Mouse (Mus musculus): ENCODE measurements around the gene 2810004N23Rik. TPM values are rescaled to one million over a fixed set of nuclear protein-coding genes. Genes with fewer than 3 reads are reported as not detected.

The 2810004N23Rik gene
- total and polyA plus RNA-seq, 2 experiments = 11.5 to 17.7 TPM

DNA sequence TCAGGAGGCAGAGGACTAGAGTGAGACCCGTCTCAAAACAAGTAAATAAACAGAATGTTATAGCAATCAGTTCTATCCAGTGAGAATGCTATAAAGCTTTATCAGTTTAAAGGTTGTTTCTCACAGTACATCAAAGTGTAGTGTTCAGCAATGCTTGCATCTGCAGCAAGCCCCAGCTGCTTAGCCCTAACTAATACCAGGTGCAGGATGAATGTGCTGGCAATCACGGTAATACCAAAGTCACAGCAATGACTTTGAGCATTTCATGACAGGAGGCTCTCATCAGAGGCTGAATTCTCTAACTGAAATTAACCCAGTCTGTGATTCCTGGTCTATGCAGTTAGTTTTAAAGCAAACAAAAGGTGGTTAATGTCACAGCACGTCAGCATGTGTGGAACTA, 29.7 kb upstream of the 2810004N23Rik start:
- no peak for TF ChIP-seq CTCF (IDR thresholded peaks at IDR 0.05; ENCODE audit: low read depth, low read length)
- TF ChIP-seq POLR2A (IDR thresholded peaks at IDR 0.05; ENCODE audit: extremely low read depth, insufficient read depth, low read length) = no peak
- Histone ChIP-seq H3K36me3 (ENCODE audit: control insufficient read depth, insufficient read depth, low read length) (peaks cover 14% of the 10 kb centered on the region), H3K79me2 (ENCODE audit: control insufficient read depth, insufficient read depth, low read length) (peaks cover 9% of the 10 kb centered on the region), H3K27me3 (ENCODE audit: control insufficient read depth, insufficient read depth, low read length) (no peaks in the 10 kb centered on the region), H3K27ac (replicated peaks; ENCODE audit: insufficient read depth, low read depth, low read length) (no peak overlapping the region), H3K4me3 (ENCODE audit: insufficient read depth, low read depth, low read length) (no peak overlapping the region), H3K4me1 (ENCODE audit: control insufficient read depth, insufficient read depth, low read length) (peaks cover 6% of the 10 kb centered on the region; the same call in 1 of the 2 replicates), H3K9ac (ENCODE audit: low read depth, low read length) (no peak overlapping the region)
- no peak for DNase-seq (ENCODE audit: extremely low read depth, low read depth, low spot score)
- WGBS = 85% methylated on average over 3 of the region's 3 CpGs

DNA sequence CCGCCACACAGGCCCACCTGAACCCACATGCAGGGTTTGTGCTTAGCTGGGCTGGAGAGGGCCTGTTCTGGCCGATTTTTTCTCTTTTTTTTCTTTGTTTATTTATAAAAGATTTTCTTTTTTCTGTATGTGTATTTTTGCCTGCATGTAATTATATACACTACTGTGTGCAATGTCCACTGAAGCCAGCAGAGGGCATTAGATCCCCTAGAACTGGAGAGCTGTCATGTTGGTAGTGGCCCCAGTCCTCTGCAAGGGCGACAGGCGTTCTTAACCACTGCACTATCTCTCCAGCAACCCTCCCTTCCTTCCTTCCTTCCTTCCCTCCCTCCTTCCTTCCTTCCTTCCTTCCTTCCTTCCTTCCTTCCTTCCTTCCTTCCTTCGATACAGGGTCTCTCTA, 25.5 kb upstream of the 2810004N23Rik start:
- TF ChIP-seq POLR2A (IDR thresholded peaks at IDR 0.05; ENCODE audit: extremely low read depth, insufficient read depth, low read length) (no peak), CTCF (IDR thresholded peaks at IDR 0.05; ENCODE audit: low read depth, low read length) (peak; percentile 19; the same call in 1 of the 2 replicates)
- Histone ChIP-seq H3K9ac (ENCODE audit: low read depth, low read length) (no peak overlapping the region), H3K4me1 (ENCODE audit: control insufficient read depth, insufficient read depth, low read length) (no peaks in the 10 kb centered on the region), H3K4me3 (ENCODE audit: insufficient read depth, low read depth, low read length) (no peak overlapping the region), H3K36me3 (ENCODE audit: control insufficient read depth, insufficient read depth, low read length) (peaks cover 34% of the 10 kb centered on the region), H3K79me2 (ENCODE audit: control insufficient read depth, insufficient read depth, low read length) (no peaks in the 10 kb centered on the region), H3K27me3 (ENCODE audit: control insufficient read depth, insufficient read depth, low read length) (no peaks in the 10 kb centered on the region), H3K27ac (replicated peaks; ENCODE audit: insufficient read depth, low read depth, low read length) (no peak overlapping the region)
- no peak for DNase-seq (ENCODE audit: extremely low read depth, low read depth, low spot score)
- 95% methylated on average over 5 of the region's 5 CpGs for WGBS

DNA sequence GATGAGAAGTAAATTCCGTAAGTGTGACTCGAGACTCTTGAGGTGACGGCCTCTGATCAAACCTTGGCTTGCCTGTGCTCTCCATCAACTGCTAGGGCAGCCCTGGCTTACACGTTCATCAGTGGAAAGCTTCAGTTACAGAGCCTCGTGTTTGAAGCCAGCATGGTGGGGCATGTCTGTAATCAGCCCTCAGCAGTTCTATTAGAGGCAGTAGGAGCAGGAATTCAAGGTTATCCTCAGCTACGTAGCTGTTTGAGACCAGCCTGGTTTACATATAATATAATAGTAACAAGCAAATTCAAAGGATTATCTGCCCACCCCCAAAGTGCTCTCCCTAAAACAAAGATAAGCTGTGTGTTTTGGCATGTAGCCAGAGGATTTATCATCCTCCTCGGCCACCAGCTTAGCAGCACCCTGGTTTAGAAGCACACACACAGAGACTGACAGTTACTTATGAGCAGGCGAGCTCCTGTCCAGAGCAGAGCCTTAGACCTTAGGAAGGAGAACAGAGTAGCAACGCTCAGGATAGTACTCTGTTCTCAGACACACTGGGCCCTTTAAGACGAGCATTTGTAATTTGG, 16.1 kb upstream of the 2810004N23Rik start:
- Histone ChIP-seq H3K4me1 (ENCODE audit: control insufficient read depth, insufficient read depth, low read length) (no peaks in the 10 kb centered on the region), H3K27me3 (ENCODE audit: control insufficient read depth, insufficient read depth, low read length) (no peaks in the 10 kb centered on the region), H3K36me3 (ENCODE audit: control insufficient read depth, insufficient read depth, low read length) (peaks cover 54% of the 10 kb centered on the region; the same call in 1 of the 2 replicates), H3K79me2 (ENCODE audit: control insufficient read depth, insufficient read depth, low read length) (peaks cover 2% of the 10 kb centered on the region; the same call in 1 of the 2 replicates), H3K9ac (ENCODE audit: low read depth, low read length) (no peak overlapping the region), H3K4me3 (ENCODE audit: insufficient read depth, low read depth, low read length) (no peak overlapping the region), H3K27ac (replicated peaks; ENCODE audit: insufficient read depth, low read depth, low read length) (no peak overlapping the region)
- no peak for DNase-seq (ENCODE audit: extremely low read depth, low read depth, low spot score)
- TF ChIP-seq CTCF (IDR thresholded peaks at IDR 0.05; ENCODE audit: low read depth, low read length) (no peak), POLR2A (IDR thresholded peaks at IDR 0.05; ENCODE audit: extremely low read depth, insufficient read depth, low read length) (no peak)
- WGBS = 79% methylated on average over 10 of the region's 10 CpGs

DNA sequence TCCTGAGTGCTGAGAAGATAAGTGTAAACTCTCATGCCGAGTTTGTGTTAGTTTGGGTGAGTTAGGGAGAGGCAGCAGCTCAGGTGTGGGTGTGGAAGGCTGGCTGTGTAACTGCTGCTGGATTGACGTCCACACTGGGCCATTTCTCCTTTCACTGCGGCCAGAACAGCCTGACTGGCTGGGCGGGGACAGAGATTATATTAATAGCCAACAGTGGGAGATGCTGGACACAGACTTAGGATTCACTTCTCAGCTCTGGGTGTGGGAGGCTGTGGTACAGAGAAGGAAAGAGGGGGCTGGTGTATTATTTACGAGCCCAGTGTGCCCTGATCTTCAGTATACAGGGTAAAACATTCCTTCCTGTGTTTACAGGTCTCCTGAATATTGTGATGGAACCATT, 15.2 kb upstream of the 2810004N23Rik start:
- H3K36me3 ChIP-seq (ENCODE audit: control insufficient read depth, insufficient read depth, low read length) = peaks cover 52% of the 10 kb centered on the region; the same call in 1 of the 2 replicates
- 93% methylated on average over 5 of the region's 5 CpGs for WGBS
- DNase-seq (ENCODE audit: extremely low read depth, low read depth, low spot score) = no peak
- H3K27me3 ChIP-seq (ENCODE audit: control insufficient read depth, insufficient read depth, low read length) = no peaks in the 10 kb centered on the region
- H3K4me3 ChIP-seq (ENCODE audit: insufficient read depth, low read depth, low read length) = no peak overlapping the region
- H3K9ac ChIP-seq (ENCODE audit: low read depth, low read length) = no peak overlapping the region
- TF ChIP-seq CTCF (IDR thresholded peaks at IDR 0.05; ENCODE audit: low read depth, low read length) (no peak), POLR2A (IDR thresholded peaks at IDR 0.05; ENCODE audit: extremely low read depth, insufficient read depth, low read length) (no peak)
- no peaks in the 10 kb centered on the region for H3K4me1 ChIP-seq (ENCODE audit: control insufficient read depth, insufficient read depth, low read length)
- H3K27ac ChIP-seq (replicated peaks; ENCODE audit: insufficient read depth, low read depth, low read length) = no peak overlapping the region
- peaks cover 3% of the 10 kb centered on the region; the same call in 1 of the 2 replicates for H3K79me2 ChIP-seq (ENCODE audit: control insufficient read depth, insufficient read depth, low read length)

DNA sequence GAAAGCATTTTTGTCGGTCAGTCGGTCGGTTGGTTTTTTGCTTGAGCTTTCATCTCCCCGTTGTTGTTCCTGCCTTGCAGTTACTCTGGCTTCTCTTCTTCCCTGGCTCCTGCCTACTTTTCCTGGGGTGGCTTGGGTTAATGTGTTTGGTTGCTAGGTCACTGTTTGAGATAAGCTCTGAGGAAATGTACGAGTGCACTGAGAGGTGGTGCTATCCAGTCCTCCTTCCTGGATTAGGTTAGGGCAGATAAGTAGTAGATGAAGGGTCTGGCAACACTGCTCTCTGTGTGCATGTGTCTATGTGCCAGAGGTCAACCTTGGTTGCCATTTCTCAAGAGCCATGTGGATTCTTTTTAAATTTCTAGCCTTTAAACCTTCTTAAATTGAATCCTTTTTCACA, 9.8 kb upstream of the 2810004N23Rik start:
- 74% methylated on average over 5 of the region's 5 CpGs for WGBS
- peaks cover 31% of the 10 kb centered on the region; the same call in 1 of the 2 replicates for H3K36me3 ChIP-seq (ENCODE audit: control insufficient read depth, insufficient read depth, low read length)

DNA sequence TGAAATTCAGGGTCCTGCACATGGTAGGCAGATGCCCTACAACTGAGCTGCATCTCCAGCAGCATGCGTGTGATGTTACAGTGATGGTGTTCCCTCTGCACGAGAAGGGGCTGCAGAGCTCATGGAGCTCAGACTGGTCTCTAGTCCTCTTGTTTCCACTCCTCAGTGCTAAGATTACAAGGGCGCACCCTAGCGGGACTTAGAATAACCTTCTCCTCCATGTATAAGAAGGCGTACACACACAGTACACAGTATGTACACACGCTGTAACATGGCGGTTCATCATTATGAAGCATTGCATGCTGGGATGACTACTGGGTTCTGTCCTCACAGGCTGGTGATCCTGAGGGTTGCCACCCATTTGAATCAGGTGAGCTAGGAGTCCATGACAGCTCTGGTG, 9.2 kb upstream of the 2810004N23Rik start:
- Histone ChIP-seq H3K9ac (ENCODE audit: low read depth, low read length) (no peak overlapping the region), H3K4me3 (ENCODE audit: insufficient read depth, low read depth, low read length) (no peak overlapping the region), H3K79me2 (ENCODE audit: control insufficient read depth, insufficient read depth, low read length) (peaks cover 21% of the 10 kb centered on the region), H3K27ac (replicated peaks; ENCODE audit: insufficient read depth, low read depth, low read length) (no peak overlapping the region), H3K27me3 (ENCODE audit: control insufficient read depth, insufficient read depth, low read length) (no peaks in the 10 kb centered on the region), H3K4me1 (ENCODE audit: control insufficient read depth, insufficient read depth, low read length) (no peaks in the 10 kb centered on the region), H3K36me3 (ENCODE audit: control insufficient read depth, insufficient read depth, low read length) (peaks cover 28% of the 10 kb centered on the region; the same call in 1 of the 2 replicates)
- no peak for TF ChIP-seq CTCF (IDR thresholded peaks at IDR 0.05; ENCODE audit: low read depth, low read length)
- no peak for TF ChIP-seq POLR2A (IDR thresholded peaks at IDR 0.05; ENCODE audit: extremely low read depth, insufficient read depth, low read length)
- no peak for DNase-seq (ENCODE audit: extremely low read depth, low read depth, low spot score)
- 97% methylated on average over 7 of the region's 7 CpGs for WGBS

More for the DNA sequence above, 9.8 kb upstream of the 2810004N23Rik start:
- H3K27me3 ChIP-seq (ENCODE audit: control insufficient read depth, insufficient read depth, low read length) = no peaks in the 10 kb centered on the region
- H3K4me1 ChIP-seq (ENCODE audit: control insufficient read depth, insufficient read depth, low read length) = no peaks in the 10 kb centered on the region
- no peak for DNase-seq (ENCODE audit: extremely low read depth, low read depth, low spot score)
- no peak overlapping the region for H3K27ac ChIP-seq (replicated peaks; ENCODE audit: insufficient read depth, low read depth, low read length)
- H3K79me2 ChIP-seq (ENCODE audit: control insufficient read depth, insufficient read depth, low read length) = peaks cover 15% of the 10 kb centered on the region
- TF ChIP-seq CTCF (IDR thresholded peaks at IDR 0.05; ENCODE audit: low read depth, low read length) = no peak
- no peak for TF ChIP-seq POLR2A (IDR thresholded peaks at IDR 0.05; ENCODE audit: extremely low read depth, insufficient read depth, low read length)
- H3K9ac ChIP-seq (ENCODE audit: low read depth, low read length) = no peak overlapping the region
- no peak overlapping the region for H3K4me3 ChIP-seq (ENCODE audit: insufficient read depth, low read depth, low read length)
